Mouse (Mus musculus): ENCODE measurements at regions not wholly inside any gene's neighbourhood (a gene's known extent, or its start where the extent isn't known, plus 50 kb on each side); places are given as distances from the start of the nearest gene placed in this dataset.

DNA sequence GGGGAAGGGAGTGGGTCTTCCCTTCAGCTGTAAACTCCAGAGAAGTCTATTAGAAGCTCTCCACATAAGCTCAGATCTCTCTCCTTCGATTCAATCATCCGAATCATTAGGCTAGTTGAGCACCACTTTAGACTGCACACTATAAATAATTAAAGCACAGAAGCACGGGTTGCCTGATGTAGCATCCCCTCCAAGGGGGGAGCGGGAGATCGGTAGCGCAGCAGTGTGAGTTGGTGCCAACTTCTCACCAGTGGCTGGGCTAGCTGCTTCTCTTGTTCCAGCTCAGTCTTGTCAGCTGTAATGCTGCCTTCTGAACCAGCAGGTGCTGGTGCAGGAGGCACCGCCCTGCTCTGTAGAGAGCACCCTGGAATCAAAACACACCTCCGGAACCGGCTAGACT lies 78.6 kb downstream of the A830031A19Rik start:
- H3K36me3 ChIP-seq: no peaks in the 10 kb centered on the region
- H3K4me2 ChIP-seq: no peak overlapping the region
- H3K9me3 ChIP-seq (replicated peaks): no peaks in the 10 kb centered on the region
- DNase-seq: no peak
- no peaks in the 10 kb centered on the region for H3K27me3 ChIP-seq
- no peak overlapping the region for H3K9ac ChIP-seq
- no peaks in the 10 kb centered on the region for H3K4me1 ChIP-seq (replicated peaks)
- no peak overlapping the region for H3K4me3 ChIP-seq (replicated peaks)
- 78% methylated on average over 9 of the region's 9 CpGs for WGBS (ENCODE audit: insufficient replicate concordance)
- ATAC-seq (ENCODE audit: low read depth): no peak
- H3K27ac ChIP-seq: no peak overlapping the region

GRCm38 (mm10) chr11:23994160-23994559 lies 80.7 kb downstream of the A830031A19Rik start:
- ATAC-seq (ENCODE audit: low read depth): no peak
- no peaks in the 10 kb centered on the region for H3K4me1 ChIP-seq (replicated peaks)
- H3K36me3 ChIP-seq: no peaks in the 10 kb centered on the region
- no peak overlapping the region for H3K4me2 ChIP-seq
- H3K9me3 ChIP-seq (replicated peaks): no peaks in the 10 kb centered on the region
- no peaks in the 10 kb centered on the region for H3K27me3 ChIP-seq
- no peak overlapping the region for H3K27ac ChIP-seq
- no peak overlapping the region for H3K9ac ChIP-seq
- DNase-seq: no peak
- H3K4me3 ChIP-seq (replicated peaks): no peak overlapping the region

DNA sequence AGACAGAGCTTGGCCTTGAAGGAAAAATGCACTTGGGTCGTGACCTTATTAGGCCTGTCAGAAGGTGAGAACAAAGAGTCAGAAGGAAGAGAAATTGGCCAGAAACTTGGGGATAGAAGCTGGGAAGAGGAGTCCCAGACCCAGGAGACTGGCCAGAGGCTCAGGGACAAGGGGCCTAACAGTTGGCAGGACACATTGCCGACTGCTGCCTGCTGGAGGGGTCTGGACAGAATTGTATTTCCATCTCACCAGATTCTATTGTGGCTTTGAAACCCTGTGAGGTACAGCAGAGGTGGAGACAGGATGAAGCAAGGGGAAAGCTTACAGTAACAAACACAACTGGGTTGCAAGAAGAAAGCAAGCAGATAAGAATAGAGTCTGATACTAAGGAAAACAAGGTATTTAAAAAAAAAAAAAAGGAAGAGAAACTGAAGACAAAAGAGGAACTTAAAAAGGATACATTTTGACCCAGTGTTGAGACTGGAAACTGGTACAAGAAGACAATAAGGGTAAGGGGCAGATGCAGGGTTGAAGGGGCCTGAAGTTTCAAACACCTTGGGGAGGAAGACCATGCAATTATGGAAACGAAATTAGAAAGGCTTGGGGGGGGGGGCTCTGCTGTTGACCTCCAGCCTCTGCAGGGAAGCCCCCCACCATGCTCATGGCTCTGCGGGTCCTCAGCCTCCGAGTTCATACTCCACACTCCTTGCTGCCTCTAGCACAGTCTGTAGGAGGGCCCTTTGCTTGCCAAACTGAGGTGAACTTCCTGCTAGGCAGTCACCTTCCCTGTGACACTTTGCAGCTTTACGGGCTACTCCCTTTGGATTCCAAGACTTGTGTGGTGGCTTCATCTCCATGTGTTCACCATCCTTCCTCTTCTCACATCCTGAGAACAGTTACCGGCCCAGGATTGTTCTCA lies 87.1 kb downstream of the A830031A19Rik start:
- no peak overlapping the region for H3K9ac ChIP-seq
- H3K36me3 ChIP-seq: no peaks in the 10 kb centered on the region
- 44% methylated on average over 7 of the region's 7 CpGs for WGBS (ENCODE audit: insufficient replicate concordance)
- no peak overlapping the region for H3K4me3 ChIP-seq (replicated peaks)
- H3K4me2 ChIP-seq: no peak overlapping the region
- no peaks in the 10 kb centered on the region for H3K9me3 ChIP-seq (replicated peaks)
- DNase-seq: no peak
- H3K27me3 ChIP-seq: no peaks in the 10 kb centered on the region
- H3K27ac ChIP-seq: no peak overlapping the region
- ATAC-seq (ENCODE audit: low read depth): no peak
- no peaks in the 10 kb centered on the region for H3K4me1 ChIP-seq (replicated peaks)

DNA sequence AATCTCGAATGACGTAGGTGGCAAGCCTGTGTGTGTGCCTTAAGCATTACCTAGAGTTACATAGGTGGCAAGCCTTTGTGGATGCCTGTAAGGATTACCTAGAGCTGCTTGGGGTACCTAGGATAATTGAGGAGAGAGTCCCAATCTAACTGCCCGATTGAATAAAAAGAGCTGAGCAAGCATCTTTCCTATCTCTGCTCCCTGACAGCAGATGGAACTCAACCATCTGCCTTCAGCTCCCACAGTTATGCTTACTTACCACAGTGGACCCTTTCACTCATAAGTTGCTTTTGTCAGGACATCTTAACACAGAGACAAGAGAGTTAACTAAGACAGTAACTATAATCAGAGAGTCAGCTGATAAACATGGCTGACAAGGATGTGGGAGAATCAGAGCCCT lies 89.6 kb downstream of the A830031A19Rik start:
- H3K27ac ChIP-seq: no peak overlapping the region
- H3K27me3 ChIP-seq: no peaks in the 10 kb centered on the region
- H3K4me2 ChIP-seq: no peak overlapping the region
- H3K9ac ChIP-seq: no peak overlapping the region
- 71% methylated on average over 3 of the region's 3 CpGs for WGBS (ENCODE audit: insufficient replicate concordance)
- H3K9me3 ChIP-seq (replicated peaks): no peaks in the 10 kb centered on the region
- no peaks in the 10 kb centered on the region for H3K36me3 ChIP-seq
- H3K4me3 ChIP-seq (replicated peaks): no peak overlapping the region
- H3K4me1 ChIP-seq (replicated peaks): no peaks in the 10 kb centered on the region
- DNase-seq (no peak), ATAC-seq (ENCODE audit: low read depth) (no peak)

- DNase-seq (peak; percentile 13), ATAC-seq (ENCODE audit: low read depth) (no peak)
- Histone ChIP-seq H3K4me1 (replicated peaks) (no peaks in the 10 kb centered on the region), H3K9me3 (replicated peaks) (no peaks in the 10 kb centered on the region), H3K4me3 (replicated peaks) (no peak overlapping the region), H3K36me3 (no peaks in the 10 kb centered on the region), H3K27ac (no peak overlapping the region), H3K4me2 (no peak overlapping the region), H3K9ac (no peak overlapping the region), H3K27me3 (no peaks in the 10 kb centered on the region)
- 12% methylated on average over 5 of the region's 5 CpGs for WGBS (ENCODE audit: insufficient replicate concordance)
Measured at GRCm38 (mm10) chr11:23979332-23979731, 84.3 kb upstream of the Papolg start.

DNA sequence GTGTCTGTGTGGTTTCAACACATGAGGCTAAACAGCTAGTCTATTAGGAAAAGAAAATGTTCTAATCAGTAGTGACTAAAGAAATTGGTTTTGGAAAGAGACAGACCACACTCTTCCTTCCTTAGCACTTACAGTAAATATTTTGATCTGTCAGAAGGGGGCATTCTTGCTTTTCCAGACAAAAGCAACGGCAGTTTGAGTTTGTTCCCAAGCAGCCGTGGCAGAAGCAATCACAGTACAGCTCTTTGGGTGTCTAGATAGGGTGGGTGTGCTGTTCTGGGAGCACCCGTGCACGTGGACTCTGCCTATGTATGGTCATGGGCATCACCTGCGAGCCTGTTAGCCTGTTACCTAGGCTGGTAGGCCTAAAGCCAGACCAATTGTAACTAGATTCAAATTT lies 83.2 kb upstream of the Papolg start:
- Histone ChIP-seq H3K4me2 (no peak overlapping the region), H3K4me1 (replicated peaks) (no peaks in the 10 kb centered on the region), H3K27ac (no peak overlapping the region), H3K36me3 (no peaks in the 10 kb centered on the region), H3K9ac (no peak overlapping the region), H3K9me3 (replicated peaks) (no peaks in the 10 kb centered on the region), H3K27me3 (no peaks in the 10 kb centered on the region), H3K4me3 (replicated peaks) (no peak overlapping the region)
- 57% methylated on average over 5 of the region's 5 CpGs for WGBS (ENCODE audit: insufficient replicate concordance)
- no peak for DNase-seq
- ATAC-seq (ENCODE audit: low read depth): no peak

DNA sequence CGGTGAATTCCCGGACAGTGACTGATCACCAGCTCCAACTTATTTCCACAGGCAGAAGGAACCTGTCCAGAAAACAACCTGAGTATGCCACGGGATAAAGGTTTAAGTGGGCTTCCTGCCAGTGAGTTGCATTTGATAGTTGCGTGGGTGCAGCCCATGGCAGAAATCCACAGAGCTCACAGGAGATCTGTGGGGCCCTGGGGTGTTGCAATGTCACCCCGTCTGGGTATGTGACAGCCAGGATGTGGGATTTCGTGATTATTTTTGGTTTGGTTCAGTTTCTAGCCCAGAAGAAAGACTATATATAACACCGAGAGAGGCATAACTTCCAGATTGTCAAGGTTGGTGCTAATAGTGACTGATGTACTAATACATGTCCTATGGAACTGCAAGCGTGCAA lies 82.0 kb upstream of the Papolg start:
- Histone ChIP-seq H3K4me1 (replicated peaks) (no peaks in the 10 kb centered on the region), H3K4me3 (replicated peaks) (no peak overlapping the region), H3K4me2 (no peak overlapping the region), H3K9me3 (replicated peaks) (no peaks in the 10 kb centered on the region), H3K36me3 (no peaks in the 10 kb centered on the region), H3K9ac (no peak overlapping the region), H3K27me3 (no peaks in the 10 kb centered on the region), H3K27ac (no peak overlapping the region)
- WGBS (ENCODE audit: insufficient replicate concordance): 43% methylated on average over 8 of the region's 8 CpGs
- DNase-seq (no peak), ATAC-seq (ENCODE audit: low read depth) (no peak)

GRCm38 (mm10) chr11:23954323-23954722 lies 59.3 kb upstream of the Papolg start:
- Histone ChIP-seq H3K9me3 (replicated peaks) (no peaks in the 10 kb centered on the region), H3K9ac (no peak overlapping the region), H3K36me3 (no peaks in the 10 kb centered on the region), H3K27me3 (no peaks in the 10 kb centered on the region), H3K4me1 (replicated peaks) (no peaks in the 10 kb centered on the region), H3K4me2 (no peak overlapping the region), H3K27ac (no peak overlapping the region), H3K4me3 (replicated peaks) (no peak overlapping the region)
- DNase-seq: no peak
- ATAC-seq (ENCODE audit: low read depth): no peak
- 2% methylated on average over 4 of the region's 4 CpGs for WGBS (ENCODE audit: insufficient replicate concordance)

DNA sequence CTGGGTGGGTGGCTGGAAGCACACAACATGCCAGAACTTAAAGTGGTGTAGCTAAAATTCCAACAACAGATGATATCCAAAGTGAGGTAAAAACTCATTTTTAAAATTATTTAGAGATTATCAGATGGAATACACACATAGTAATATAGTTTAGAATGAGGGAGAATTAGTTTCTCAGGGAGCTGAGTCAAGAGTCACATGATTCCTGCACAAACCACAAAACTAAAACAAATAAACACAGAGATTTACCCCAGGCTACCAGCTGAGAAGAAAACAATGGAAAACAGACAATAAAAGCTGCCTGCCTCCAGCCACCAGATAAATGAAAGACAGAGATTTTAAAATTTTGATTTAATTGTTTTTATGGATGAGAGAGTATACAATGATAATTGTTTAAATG lies 50.9 kb upstream of the Papolg start:
- no peak overlapping the region for H3K4me3 ChIP-seq (replicated peaks)
- no peaks in the 10 kb centered on the region for H3K36me3 ChIP-seq
- H3K27me3 ChIP-seq: no peaks in the 10 kb centered on the region
- H3K4me1 ChIP-seq (replicated peaks): no peaks in the 10 kb centered on the region
- no peak overlapping the region for H3K4me2 ChIP-seq
- DNase-seq (no peak), ATAC-seq (ENCODE audit: low read depth) (no peak)
- no peak overlapping the region for H3K27ac ChIP-seq
- H3K9ac ChIP-seq: no peak overlapping the region
- H3K9me3 ChIP-seq (replicated peaks): no peaks in the 10 kb centered on the region

Measured in liver, embryonic 13.5 days (tissue).